Mouse (Mus musculus) adipocyte (in vitro differentiated cells): ENCODE data around the gene Cx3cl1.

Experiments used
- DNase-seq: peaks from one replicate; pipeline ENCODE4 v3.0.0-alpha.2; 2016; ENCODE audit warnings: low spot score

The Cx3cl1 gene

DNA sequence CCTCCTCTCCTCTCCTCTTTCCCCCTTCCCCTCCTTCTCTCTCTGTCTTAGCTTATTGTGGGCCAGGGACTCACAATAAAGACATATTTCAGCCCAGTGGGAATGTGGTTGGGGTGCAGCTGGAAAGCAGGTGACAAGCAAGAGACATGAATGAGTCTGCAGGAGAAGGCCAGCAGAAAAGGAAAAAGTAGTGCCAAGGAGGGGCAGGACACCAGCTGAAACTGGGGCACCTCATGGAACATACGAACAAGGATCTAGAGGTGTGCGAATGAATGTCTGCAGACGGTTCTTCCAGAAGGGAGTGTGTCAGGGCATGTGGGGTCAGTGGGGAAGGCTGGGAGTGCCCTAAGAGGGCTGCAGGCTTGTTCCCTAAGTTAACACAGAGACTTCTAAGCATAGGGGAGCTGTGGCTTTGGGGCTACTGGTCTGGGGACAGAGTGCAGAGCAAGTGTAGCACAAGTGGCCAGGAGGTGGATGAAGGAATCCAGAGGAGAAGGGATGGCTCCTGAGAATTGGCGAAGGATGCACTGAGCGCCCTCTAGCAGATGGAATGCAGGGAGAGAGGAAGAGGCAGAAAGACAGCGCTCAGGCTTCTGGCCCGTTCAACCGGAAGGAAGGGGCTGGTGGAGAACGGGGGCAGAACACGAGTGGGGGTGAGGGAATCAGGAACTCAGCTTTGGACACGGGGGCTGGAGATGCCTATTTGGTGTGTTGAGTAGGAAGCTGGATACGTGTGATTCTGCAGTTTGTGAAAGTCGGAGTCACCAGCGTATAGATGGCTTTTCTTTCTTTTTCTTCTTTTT is 29.7 kb downstream of the Cx3cl1 start:
- DNase-seq = no peak

DNA sequence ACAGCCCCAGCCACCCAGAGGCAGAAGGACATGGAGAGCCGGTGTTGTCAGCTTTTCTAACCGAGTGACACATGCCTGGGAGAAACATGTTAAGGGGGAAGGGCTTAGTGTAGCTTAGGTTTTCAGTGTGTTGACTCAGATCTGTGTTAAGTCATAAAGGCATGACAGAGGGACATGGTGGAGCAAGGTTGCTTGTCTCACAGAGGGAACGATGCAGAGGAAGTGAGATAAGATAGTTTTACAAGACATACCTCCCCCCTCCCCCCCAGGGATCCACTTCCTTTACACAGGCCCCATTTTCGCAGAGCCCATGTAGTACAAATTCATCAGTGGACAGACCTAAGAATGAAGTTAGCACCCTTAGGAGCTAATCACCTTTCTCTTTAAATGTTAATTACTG is 30.6 kb downstream of the Cx3cl1 start:
- DNase-seq = no peak

DNA sequence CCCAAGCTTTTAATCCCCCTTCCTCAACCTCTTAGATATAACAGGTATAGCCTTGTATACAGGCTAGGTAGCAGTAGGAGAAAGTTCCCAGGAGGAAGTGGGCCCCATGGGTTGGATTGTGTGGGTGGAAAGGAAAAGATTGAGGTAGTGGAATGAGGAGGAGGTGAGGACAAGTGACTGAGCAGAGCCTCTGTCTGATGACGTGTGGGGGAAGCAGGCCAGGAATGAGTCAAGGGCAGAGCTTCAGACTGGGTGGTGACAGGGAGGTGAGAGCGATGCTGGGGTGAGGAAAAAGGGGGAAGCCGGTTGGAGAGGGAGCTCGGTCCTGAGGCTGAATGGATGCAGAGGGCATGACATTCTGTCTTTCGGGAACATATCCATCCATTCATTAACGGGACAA is 31.7 kb downstream of the Cx3cl1 start:
- DNase-seq = no peak

DNA sequence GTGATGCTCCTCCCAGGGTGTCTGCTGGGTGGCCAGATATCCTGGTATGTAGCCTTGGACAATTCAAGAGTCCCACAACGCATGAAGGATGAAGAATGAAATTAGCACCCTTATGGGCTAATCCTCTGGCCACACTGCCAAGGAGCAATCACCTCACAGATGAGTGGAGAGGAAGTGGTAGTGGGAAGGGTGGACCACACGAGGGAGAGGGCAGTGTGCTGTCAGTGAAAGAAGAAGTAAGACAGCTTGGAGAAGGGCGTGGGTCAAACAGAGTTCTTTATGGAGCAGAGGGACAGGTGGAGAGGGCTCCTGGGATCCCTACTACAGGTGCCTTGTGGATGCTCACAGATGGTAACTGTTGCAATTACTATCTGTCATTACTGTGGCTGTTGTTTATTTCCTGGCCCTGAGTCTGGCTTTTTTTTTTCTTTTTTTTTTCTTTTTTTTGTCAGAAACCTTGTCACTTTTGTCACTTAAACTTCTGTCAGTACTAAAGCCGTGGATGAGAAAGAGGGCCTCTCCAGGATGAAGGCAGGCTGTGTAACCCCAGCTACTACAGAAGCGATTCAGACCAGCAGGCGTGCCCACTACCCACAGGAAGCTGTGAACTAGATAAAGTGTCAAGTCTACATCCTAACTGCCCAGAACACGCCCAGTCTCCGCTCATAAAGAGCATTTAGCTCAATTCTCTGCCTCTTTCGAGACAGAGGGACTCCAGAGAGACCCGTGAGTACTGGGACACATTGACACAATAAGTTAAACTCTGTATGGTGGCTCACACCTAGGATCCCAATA is 32.9 kb downstream of the Cx3cl1 start:
- DNase-seq = no peak

DNA sequence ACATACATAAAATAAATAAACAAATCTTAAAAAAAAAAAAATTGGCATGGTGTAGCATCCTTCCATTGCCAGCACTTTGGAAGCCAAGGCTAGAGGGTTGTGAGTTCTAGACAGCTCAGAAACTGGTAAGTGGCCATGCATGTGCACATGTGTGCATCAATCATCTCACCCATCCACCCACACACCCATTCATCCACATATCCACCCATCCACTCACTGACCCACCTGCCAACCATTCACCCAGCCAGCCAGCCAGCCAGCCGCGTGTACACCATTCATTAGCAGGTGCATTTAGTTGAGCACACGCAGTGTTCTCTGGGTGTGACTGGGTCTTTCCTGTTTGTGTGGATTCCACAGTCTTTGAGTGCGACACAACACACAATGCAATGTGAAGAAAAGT is 34.0 kb downstream of the Cx3cl1 start:
- DNase-seq = no peak

DNA sequence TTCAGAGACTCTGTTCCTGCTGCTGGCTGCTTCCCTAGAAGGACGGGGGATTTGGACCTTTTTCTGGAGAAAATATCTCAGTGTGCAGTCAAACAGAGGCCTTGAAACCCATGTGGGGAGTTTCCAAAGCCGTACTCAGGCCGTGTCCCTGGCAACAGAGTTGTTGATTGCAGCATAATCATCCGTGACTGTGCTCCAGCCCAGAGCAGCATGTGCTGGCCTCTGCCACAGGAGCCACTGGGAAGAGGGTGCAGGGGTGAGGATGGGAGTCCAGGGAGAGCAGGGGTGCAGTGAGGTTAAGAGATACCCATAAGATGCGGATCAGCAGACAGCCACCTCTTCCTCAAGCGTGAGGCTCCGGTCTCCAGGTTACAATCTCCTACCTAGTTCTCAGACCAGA is 35.7 kb downstream of the Cx3cl1 start:
- DNase-seq = peak; percentile 83

DNA sequence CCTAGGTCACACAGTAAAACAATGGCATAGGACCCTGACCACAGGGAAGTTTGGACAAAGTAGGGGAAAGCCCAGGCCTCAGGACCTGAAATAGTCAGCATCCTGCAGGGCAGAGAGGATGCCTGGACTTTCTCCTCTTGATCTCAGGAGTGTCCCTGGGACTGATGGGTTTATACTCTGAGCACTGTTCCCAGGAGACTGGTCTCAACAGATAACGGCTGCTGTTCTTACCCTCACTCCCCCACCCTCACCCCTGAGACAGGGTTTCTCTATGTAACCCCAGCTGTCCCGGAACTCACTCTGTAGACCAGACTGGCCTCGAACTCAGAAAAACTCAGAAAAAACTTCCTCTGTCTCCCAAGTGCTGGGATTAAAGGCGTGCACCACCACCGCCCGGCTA is 36.6 kb downstream of the Cx3cl1 start:
- no peak for DNase-seq

DNA sequence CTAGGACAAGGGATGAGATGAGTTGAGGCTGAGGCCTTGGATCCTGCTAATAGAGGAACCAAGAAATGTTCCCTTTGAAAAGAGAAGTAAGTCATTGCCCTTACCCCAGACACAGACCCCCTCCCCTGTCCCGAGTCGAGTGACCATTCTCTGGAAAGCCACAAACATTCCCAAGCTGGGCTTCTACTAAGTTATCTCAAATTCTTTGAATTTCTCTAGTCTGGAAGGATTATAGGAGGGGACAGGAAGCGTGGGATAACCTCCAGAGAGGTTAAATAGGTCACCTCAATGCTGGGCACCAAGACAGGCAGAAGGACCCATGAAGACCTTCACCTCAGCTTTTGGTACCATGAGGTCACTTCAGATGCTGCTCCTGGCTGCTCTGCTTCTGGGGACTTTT is 38.3 kb downstream of the Cx3cl1 start, which contains the start of gene Ccl17:
Gene Ccl17 (plus strand): TSS at position 301 of the 400 bp plus-strand sequence.
- no peak for DNase-seq

DNA sequence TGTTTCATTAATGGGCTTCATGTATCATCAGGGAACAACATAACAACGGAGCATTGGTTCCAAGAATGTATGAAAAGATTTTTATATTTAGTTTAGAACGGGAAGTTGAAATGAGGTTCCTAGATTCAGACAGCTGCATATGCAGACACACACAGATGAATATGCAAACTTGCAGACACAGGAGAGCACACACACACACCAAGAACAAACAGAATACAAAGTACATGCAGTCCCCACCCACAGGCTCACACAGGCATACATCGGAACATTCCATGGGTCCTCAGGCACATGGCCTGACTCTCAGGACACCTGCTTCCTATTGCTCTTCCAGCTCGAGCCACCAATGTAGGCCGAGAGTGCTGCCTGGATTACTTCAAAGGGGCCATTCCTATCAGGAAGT is 39.0 kb downstream of the Cx3cl1 start:
- DNase-seq = no peak

DNA sequence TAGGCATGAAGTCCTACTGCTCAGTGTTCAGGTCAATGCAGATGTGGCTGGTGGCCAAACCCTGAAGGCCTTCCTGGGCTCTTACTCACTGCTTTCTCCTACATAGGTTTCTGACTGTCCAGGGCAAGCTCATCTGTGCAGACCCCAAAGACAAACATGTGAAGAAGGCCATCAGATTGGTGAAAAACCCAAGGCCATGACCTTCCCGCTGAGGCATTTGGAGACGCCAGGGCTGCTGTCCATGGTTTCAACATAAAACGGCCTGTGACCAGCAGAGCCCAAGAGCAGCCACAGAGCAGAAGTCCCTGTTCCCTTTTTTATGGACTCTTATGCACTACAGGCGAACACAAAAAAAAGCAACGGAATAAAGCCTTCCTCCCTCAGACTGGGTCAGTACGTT is 39.8 kb downstream of the Cx3cl1 start:
- DNase-seq = no peak

DNA sequence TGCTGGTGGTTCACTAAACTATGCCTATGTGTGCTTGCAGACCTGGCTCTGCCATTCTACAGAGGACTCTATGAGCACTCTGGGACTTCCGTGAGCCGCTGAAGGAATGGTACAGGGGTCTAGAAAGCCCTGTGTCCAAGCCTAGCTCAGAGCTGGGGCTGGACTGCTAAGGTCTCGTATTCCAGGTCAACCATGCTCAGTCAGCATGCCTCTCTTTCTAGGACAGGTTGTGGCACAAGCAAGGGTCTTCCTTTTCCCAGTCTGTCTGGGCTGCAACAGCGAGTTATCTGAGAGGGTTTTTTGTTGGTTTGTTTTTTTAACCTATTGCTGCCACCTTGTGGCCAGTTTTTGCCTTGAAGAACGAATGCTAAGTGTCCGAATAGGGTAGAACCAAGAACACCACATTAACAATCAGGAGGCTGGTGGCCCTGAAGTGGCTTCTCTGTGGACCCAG is 40.9 kb downstream of the Cx3cl1 start:
- DNase-seq = peak; percentile 92

DNA sequence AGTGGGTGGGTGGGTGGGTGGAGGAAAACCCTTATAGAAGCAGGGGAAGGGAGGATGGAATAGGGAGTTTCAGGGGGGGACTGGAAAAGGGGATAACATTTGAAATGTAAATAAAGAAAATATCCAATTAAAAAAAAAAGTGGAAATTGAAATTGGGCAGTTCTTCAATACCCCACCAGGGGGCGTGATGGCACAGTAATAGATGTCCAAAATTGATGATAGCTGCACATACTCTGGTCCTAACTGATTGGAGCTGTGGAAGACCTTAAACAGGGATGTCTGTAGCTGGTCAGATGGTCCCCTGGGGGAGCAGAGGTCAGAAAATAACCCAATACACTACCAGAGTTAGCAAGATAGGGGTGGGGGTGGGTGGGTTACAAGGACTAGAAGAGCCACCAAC is 42.7 kb downstream of the Cx3cl1 start:
- DNase-seq = peak; percentile 34

DNA sequence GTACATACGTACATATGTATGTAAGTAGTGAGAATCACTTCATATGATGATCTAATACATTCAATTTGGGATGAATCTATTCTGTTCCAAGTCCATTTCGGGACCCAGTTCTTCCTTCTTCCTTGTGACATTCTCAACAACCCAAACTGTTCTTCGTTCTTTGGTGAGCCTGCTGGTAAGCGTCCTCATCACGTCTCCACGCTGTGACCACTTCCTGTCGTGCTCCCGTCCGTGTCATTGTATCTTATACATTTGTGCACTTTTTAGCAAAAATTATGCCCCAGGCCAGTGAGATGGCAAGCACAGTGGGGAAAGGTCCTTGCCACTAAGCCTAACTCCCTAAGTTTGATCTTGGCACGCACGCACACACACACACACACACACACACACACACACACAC is 46.1 kb downstream of the Cx3cl1 start:
- DNase-seq = no peak

DNA sequence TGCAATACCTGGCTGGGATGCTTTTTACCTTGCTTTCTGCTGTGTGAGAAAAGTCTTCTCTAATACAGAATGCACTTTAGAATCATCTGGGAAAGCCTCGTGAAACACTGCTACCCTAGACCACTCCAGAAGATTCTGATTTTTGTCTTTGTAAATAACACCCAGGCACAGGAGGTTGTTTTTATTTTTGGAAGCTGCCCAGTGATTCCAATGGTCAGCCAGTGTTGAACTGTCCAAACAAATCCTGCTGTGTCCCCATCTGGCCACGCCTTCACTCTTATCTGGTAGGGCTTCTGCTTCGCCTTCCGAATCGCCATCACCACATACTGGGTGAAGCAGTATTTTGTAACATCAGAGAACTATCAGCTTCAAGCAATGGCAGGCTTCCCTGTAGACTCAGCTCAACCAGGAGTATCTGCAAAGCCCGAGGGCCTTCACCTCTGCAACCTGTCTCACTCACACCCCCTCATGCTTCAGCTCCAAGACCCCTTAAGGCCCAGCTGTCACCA is 47.9 kb downstream of the Cx3cl1 start:
- no peak for DNase-seq

DNA sequence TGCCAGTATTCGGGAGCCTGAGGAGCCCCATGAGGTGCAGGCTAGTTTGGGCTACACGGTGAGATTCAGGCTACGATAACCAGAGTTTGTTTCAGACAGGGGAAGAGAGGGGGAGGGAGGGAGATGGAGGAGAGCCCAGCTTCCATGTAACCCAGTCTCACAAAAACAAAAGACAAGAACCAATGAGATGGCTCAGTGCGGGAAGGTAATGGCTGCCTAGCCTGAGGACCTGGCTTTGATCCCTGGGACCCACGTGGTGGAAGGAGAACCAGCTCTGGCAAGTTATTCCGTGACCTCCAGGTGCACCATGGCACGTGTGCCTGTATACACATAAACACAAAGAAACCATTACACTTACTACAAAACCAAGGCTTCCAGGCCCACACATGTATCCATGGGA is 48.7 kb downstream of the Cx3cl1 start:
- no peak for DNase-seq

DNA sequence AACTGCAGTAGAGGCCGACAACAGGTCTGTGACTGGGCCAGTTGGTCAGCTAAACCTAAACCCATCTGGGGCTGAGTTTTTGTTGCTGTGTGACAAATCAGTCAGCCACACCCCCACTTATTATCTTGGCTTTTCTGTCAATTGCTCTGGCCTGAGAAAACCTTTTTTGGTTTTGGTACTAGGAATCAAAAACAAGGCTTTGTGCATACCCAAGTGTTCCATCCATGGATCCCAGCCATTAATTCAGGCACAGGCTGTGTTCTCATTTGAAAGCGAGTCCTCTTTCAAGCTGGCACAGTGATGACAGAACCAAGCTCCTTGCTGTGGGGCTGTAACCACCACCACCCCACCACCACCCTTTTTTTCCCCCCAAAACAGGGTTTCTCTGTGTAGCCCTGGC is 49.6 kb downstream of the Cx3cl1 start:
- DNase-seq = no peak

DNA sequence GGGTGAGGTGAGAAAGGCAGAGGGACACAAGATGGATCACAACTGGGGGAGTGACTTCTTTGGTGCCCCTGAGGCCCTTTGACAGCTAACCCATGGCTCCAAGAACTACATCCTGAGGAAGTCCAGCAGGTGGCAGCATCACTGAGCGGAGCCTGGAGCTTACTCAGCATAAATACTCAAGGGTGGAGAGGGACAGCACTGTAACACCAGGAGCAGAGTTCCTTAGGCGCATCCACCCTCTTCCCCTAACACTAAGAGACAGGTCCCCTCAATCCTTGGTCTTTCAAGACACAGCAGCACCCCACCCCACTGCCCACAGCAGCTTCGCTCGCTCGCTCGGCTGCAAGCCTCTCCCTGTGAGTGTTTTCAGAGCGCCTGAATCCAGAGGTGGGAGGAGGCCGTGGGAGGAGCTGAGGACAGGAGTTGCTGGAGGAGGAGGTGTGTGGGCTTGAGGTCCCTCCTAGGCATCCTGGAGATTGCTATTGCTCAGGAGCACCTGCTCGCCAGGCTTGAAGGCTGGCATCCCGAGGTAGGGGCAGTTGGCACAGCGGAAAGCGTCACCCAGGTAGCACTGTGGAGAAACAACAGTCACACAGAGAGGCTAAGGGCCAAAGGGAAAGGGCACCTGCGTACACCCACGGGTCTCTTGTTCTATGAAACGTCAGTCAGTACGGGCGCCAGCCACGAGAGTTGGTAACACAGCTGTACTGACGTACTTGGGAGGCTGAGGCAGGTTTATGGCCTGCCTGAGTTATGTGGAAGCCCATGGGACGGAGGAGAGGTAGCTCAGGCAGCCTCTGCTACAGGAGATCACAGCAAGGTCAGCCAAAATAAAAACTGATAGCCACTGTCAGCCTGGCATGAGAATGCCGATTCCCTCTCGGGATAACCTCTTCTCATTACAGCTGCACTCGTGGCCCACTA is 51.1 kb downstream of the Cx3cl1 start:
- DNase-seq = peak; percentile 56

DNA sequence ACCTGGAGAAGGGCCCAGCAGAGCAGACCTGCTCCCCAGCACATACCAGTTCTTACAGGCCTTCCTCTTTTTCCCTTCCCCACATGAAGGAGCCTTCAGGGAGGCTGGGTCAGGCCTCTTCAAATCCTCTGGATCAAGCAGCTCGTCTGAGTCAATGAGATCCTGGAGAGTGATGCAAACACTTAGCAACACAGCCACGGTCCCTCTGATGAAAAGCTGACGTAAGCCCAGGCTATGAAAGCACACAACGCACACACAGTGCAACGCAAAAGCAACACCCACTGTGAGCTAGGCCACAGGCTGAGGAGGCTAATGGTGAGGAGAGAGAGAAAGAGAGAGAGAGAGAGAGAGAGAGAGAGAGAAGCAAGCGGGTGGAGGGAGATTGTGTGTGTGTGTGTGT is 53.4 kb downstream of the Cx3cl1 start:
- DNase-seq = no peak

DNA sequence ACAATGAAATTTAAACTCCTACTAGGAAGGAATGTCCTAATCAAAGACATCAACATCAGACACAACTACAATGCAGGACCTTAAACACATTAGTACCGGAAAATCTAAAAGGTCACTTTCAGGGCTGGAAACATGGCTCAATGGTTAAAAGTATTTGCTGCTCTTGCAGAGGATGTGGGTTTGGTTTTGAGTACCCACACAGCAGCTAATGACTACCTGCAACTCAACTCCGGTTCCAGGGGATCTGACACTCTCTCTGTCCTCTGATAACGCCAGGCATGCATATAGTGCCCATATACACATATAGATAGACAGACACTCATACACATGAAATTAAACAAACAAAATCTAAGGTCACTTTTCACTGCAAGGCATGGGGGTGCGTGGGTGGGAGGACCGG is 54.4 kb downstream of the Cx3cl1 start:
- no peak for DNase-seq

DNA sequence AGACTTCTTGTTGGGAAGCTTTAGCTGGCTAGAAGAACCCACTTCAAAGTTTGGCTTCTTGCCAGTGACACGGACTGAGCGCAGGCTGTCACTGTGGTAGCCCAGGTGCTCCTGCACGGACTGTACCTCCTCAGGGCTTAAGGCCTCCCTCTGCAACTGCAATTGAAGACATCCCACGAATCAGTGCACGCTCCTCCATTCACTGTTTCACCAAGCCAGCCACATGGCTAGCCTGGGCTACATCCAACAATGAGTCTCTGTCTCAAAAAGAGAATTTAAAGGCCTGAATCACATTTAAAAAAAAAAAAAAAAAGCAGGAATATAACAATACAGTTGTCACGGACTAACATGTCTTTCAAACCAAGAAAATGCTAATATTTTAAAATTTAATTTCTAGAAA is 56.5 kb downstream of the Cx3cl1 start:
- no peak for DNase-seq
